Mouse (Mus musculus) cerebellum, adult (tissue): ENCODE results near the gene Coro2b.

ENCODE experiments used
- ATAC-seq: cut with Nextera tagmentation; 2 replicates; pipeline ENCODE4 v1.9.2; 2017; ENCODE audit warnings: mild to moderate bottlenecking, moderate library complexity, mixed read lengths; ENCODE audit not compliant: insufficient number of reproducible peaks, low FRiP score, low TSS enrichment

The Coro2b gene

GRCm38 (mm10) chr9:62480898-62481642 lies 55.8 kb downstream of the Coro2b start:
- ATAC-seq, result no peak

- ATAC-seq, result no peak
These were observed 56.7 kb downstream of the Coro2b start for GRCm38 (mm10) chr9:62480149-62480548.

GRCm38 (mm10) chr9:62476782-62477487 lies 59.9 kb downstream of the Coro2b start:
- ATAC-seq, result peak; percentile 80

- ATAC-seq, result no peak
These were observed 62.6 kb downstream of the Coro2b start for GRCm38 (mm10) chr9:62474206-62474605.

- ATAC-seq, result peak; percentile 54; the same call in 1 of the 2 replicates
These were observed 65.2 kb downstream of the Coro2b start for GRCm38 (mm10) chr9:62471541-62472189.

- ATAC-seq, result no peak
These were observed 65.8 kb downstream of the Coro2b start for GRCm38 (mm10) chr9:62471041-62471440.

- peak; percentile 17; the same call in 1 of the 2 replicates for ATAC-seq
These were observed 66.4 kb downstream of the Coro2b start for GRCm38 (mm10) chr9:62470398-62470797.

GRCm38 (mm10) chr9:62469696-62470095 lies 67.1 kb downstream of the Coro2b start:
- ATAC-seq, result no peak

- peak; percentile 79 for ATAC-seq
These were observed 67.7 kb downstream of the Coro2b start for GRCm38 (mm10) chr9:62469143-62469542.

GRCm38 (mm10) chr9:62467413-62467784 lies 69.4 kb downstream of the Coro2b start:
- no peak for ATAC-seq

GRCm38 (mm10) chr9:62466742-62467412 lies 70.0 kb downstream of the Coro2b start:
- ATAC-seq, result no peak

- no peak for ATAC-seq
These were observed 70.8 kb downstream of the Coro2b start for GRCm38 (mm10) chr9:62466053-62466452.

- ATAC-seq, result no peak
These were observed 72.1 kb downstream of the Coro2b start for GRCm38 (mm10) chr9:62464727-62465126.

- ATAC-seq, result no peak
These were observed 75.1 kb downstream of the Coro2b start for GRCm38 (mm10) chr9:62461766-62462165.

GRCm38 (mm10) chr9:62461095-62461494 lies 75.7 kb downstream of the Coro2b start:
- peak; percentile 31; the same call in 1 of the 2 replicates for ATAC-seq

GRCm38 (mm10) chr9:62460086-62460485 lies 76.8 kb downstream of the Coro2b start:
- no peak for ATAC-seq

- no peak for ATAC-seq
These were observed 78.4 kb downstream of the Coro2b start for GRCm38 (mm10) chr9:62458457-62458856.

GRCm38 (mm10) chr9:62456015-62456414 lies 80.8 kb downstream of the Coro2b start:
- no peak for ATAC-seq

- no peak for ATAC-seq
These were observed 81.5 kb downstream of the Coro2b start for GRCm38 (mm10) chr9:62455210-62455969.
